Mouse (Mus musculus): ENCODE results near the gene Camk2n2. TPM values are rescaled to one million over a fixed set of nuclear protein-coding genes. Genes with fewer than 3 reads are reported as not detected.

The Camk2n2 gene
- polyA plus RNA-seq, 1 experiment from 2014 or later = 2.1 TPM

DNA sequence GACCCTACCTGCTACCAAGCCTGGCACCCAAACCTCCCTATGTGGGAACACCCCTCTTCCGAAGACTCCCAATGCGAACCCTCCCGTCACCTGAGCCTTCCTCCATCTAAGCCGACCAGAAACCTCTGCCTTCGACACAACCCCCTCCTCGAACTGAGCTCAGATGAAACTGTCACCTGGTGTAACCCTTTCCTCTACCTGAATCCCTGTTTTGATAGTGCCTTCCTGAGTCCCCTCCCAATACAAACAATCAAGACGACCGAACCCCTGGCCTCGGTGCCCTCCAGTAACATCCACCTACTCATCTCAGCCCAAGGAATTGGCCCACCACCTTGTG, 720 bp downstream of the Camk2n2 start:
- H3K27me3 ChIP-seq (ENCODE audit: control insufficient read depth, insufficient read depth, low read length) = peaks cover 12% of the 10 kb centered on the region
- H3K36me3 ChIP-seq (ENCODE audit: control insufficient read depth, insufficient read depth, low read length) = no peaks in the 10 kb centered on the region
- no peak overlapping the region for H3K9ac ChIP-seq (replicated peaks; ENCODE audit: low read depth, low read length)
- H3K4me2 ChIP-seq (replicated peaks; ENCODE audit: low read depth, low read length) = peak overlapping the region; percentile 98
- ATAC-seq (ENCODE audit: insufficient number of reproducible peaks, insufficient read depth, low FRiP score, low read depth) = no peak
- peak overlapping the region; percentile 65 for H3K4me3 ChIP-seq (ENCODE audit: low read depth, low read length)
- H3K9me3 ChIP-seq (ENCODE audit: control insufficient read depth, low read depth, low read length) = no peaks in the 10 kb centered on the region
- H3K27ac ChIP-seq (ENCODE audit: low read length) = no peak overlapping the region
- H3K4me1 ChIP-seq (ENCODE audit: control insufficient read depth, insufficient read depth, low read length) = peaks cover 8% of the 10 kb centered on the region; the same call in 1 of the 2 replicates
- 2% methylated on average over 9 of the region's 9 CpGs for WGBS

DNA sequence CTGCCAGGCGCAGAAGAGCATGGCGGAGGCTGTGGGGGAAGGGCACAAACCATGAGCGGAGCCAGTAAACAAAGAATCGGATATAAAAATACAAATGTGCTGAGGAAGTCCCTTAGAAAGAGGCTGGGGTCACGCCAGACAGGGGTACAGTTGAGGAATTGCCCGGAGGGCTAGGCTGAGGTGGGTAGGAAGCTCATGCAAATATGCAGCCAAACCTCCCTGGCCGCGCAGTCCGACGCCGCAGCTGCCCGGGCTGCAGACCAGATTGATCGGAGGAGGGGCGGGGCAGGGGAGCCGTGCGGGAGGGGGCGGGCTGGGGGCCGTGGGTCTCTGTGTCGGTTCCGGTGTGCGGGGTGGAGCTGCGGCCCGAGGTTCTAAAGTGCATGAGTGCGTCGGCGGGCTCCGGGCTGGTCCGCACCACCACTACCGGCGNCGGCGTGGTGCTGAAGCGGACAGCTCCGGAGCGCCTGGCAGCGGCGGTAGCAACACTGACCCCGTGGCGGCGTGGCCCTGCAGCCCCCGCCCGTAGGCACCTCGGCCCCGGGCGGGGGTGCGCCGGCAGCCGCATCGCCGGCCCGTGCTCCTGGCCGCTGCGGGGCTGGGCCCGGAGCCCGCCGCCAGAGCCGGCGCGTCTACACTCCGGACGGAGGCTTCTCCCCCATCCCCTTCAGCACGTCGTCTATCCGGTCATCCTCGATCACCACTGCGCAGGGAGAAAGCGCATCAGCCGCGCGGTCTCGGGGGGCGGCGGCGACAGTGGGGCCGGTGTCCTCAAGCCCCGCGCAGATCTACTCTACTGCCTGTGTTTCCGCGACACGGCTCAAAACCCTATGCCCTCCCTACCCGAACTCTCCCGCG, 1.3 kb downstream of the Camk2n2 start:
- Histone ChIP-seq H3K36me3 (ENCODE audit: control insufficient read depth, insufficient read depth, low read length) (no peaks in the 10 kb centered on the region), H3K4me3 (ENCODE audit: low read depth, low read length) (peak overlapping the region; percentile 65), H3K4me2 (replicated peaks; ENCODE audit: low read depth, low read length) (peak overlapping the region; percentile 98), H3K4me1 (ENCODE audit: control insufficient read depth, insufficient read depth, low read length) (peaks cover 8% of the 10 kb centered on the region; the same call in 1 of the 2 replicates), H3K27ac (ENCODE audit: low read length) (no peak overlapping the region), H3K27me3 (ENCODE audit: control insufficient read depth, insufficient read depth, low read length) (peaks cover 12% of the 10 kb centered on the region), H3K9me3 (ENCODE audit: control insufficient read depth, low read depth, low read length) (no peaks in the 10 kb centered on the region), H3K9ac (replicated peaks; ENCODE audit: low read depth, low read length) (no peak overlapping the region)
- peak; percentile 40; the same call in 1 of the 2 replicates for ATAC-seq (ENCODE audit: insufficient number of reproducible peaks, insufficient read depth, low FRiP score, low read depth)
- WGBS = 3% methylated on average over 69 of the region's 83 CpGs

DNA sequence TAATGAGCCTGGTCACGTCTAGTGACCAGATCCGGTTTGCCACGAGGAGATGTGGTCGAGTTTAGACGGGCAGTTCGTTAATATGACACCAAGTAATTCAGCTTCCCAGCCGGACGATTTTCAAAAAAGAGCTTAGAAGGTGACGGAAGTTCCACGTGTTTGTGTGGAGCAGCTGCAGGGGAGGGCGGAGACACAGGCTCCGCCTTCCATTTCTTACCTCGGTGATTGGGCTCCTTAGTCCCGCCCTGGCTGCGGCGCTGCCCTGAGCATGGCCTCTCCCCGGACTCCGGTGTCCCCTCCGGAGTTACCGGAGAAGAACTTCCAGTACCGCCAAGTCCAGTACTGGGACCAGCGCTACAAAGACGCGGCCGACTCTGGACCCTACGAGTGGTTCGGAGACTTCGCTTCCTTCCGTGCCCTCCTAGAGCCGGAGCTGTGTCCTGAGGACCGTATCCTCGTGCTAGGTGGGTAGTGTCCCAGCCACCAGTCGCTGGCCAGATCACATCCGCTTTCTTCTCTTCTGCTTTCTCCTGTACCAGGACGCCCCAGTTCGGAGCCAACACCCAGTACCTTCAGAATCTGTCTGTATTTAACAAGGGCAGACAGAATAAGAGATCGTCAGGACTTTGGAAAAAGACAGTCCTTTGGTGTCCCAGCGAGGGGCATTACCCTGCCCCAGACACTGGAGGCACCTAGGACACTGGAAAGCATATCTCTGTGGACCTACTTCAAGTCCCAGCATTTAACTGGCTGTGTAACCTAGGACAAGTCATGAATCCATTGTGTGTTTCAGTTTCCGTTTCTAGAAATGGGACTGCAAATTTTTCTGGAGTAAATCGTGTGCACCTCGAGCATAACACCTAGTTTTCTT, 9.5 kb downstream of the Camk2n2 start, which contains the start of the genes Eef1akmt4, Gm49333 and Alg3:
Gene Eef1akmt4, plus strand, starts transcription at position 237 of the 871 bp plus-strand sequence.
Gene Gm49333, plus strand, starts transcription at position 254 of the 871 bp plus-strand sequence.
Gene Alg3, minus strand, starts transcription at position 379 of the 871 bp plus-strand sequence.
- Histone ChIP-seq H3K4me1 (ENCODE audit: control insufficient read depth, insufficient read depth, low read length) (0 out of 2 replicates have a peak, but pooled peaks cover 7% of the 10 kb centered on the region), H3K27me3 (ENCODE audit: control insufficient read depth, insufficient read depth, low read length) (no peaks in the 10 kb centered on the region), H3K27ac (ENCODE audit: low read length) (peak within 1 kb of the TSS; percentile 85), H3K9me3 (ENCODE audit: control insufficient read depth, low read depth, low read length) (no peaks in the 10 kb centered on the region), H3K9ac (replicated peaks; ENCODE audit: low read depth, low read length) (peak within 1 kb of the TSS; percentile 75), H3K4me3 (ENCODE audit: low read depth, low read length) (peak within 1 kb of the TSS; percentile 84), H3K4me2 (replicated peaks; ENCODE audit: low read depth, low read length) (peak within 1 kb of the TSS; percentile 97), H3K36me3 (ENCODE audit: control insufficient read depth, insufficient read depth, low read length) (peaks cover 14% of the 10 kb centered on the region; the same call in 1 of the 2 replicates)
- whole genome bisulfite sequencing = 2% methylated on average over 41 of the region's 41 CpGs
- ATAC-seq (ENCODE audit: insufficient number of reproducible peaks, insufficient read depth, low FRiP score, low read depth) = peak; percentile 97

DNA sequence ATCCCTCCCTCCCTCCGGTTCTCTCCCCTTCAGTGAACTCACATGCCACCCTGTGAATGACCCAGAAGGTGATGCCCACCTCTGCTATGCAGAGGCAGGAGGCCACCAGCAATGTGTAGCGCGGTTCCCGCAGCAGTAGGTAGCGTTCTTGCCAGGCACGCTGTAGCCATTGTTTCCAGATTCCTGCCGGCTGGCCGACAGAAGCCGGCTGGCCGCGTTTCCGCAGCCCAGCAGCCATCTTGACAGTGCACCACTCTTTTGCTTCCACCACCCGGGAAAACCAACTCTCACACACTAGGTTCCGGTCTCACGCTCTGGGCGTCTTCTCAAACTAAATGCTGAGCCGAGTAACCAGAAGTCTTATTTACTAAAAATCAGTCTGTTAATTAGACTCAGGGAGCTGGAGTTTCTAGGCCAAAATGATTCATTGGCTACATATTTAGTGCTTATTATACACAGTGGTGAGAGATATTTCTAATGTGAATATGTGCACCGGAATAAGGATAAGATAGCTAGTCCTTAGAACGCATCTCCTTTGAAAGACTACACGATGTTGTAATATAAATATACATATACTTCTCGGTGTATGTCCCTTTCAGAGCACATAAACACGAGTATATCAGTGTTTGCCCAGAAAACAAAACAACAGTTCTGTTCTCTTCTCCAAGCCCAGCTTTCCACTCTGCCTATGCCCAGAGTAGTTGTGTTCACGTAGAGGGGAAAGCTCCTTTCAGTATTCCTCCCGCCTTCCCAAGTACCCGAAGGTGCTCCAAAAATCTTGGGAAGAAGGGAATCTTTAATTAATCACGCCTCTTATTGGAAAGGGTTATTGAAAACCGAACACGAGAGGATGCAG, 10.4 kb downstream of the Camk2n2 start:
- Histone ChIP-seq H3K4me3 (ENCODE audit: low read depth, low read length) (peak overlapping the region; percentile 84), H3K4me1 (ENCODE audit: control insufficient read depth, insufficient read depth, low read length) (0 out of 2 replicates have a peak, but pooled peaks cover 7% of the 10 kb centered on the region), H3K27ac (ENCODE audit: low read length) (peak overlapping the region; percentile 85), H3K4me2 (replicated peaks; ENCODE audit: low read depth, low read length) (peak overlapping the region; percentile 97), H3K36me3 (ENCODE audit: control insufficient read depth, insufficient read depth, low read length) (peaks cover 21% of the 10 kb centered on the region), H3K9me3 (ENCODE audit: control insufficient read depth, low read depth, low read length) (no peaks in the 10 kb centered on the region), H3K27me3 (ENCODE audit: control insufficient read depth, insufficient read depth, low read length) (no peaks in the 10 kb centered on the region), H3K9ac (replicated peaks; ENCODE audit: low read depth, low read length) (peak overlapping the region; percentile 75)
- ATAC-seq (ENCODE audit: insufficient number of reproducible peaks, insufficient read depth, low FRiP score, low read depth) = peak; percentile 53; the same call in 1 of the 2 replicates
- WGBS = under 1% methylated on average over 28 of the region's 28 CpGs

DNA sequence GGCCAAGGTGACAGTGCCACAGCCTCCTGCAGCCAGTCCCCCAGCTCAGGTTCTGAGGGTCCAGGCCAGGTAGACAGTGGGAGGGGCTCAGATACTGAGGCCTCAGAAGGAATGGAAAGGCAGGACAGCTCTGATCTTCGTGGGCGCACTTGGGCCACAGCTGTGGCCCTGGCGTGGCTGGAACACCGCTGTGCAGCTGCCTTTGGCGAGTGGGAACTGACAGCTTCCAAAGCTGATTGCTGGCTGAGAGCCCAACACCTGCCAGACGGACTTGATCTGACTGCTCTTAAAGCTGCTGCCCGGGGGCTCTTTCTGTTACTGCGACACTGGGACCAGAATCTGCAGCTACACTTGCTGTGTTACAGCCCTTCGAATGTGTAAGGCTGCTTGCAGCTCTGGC, 16.4 kb downstream of the Camk2n2 start:
- H3K27me3 ChIP-seq (ENCODE audit: control insufficient read depth, insufficient read depth, low read length) = no peaks in the 10 kb centered on the region
- no peak overlapping the region for H3K9ac ChIP-seq (replicated peaks; ENCODE audit: low read depth, low read length)
- peaks cover 31% of the 10 kb centered on the region for H3K36me3 ChIP-seq (ENCODE audit: control insufficient read depth, insufficient read depth, low read length)
- no peak overlapping the region for H3K4me2 ChIP-seq (replicated peaks; ENCODE audit: low read depth, low read length)
- 0 out of 2 replicates have a peak, but pooled peaks cover under 1% of the 10 kb centered on the region for H3K4me1 ChIP-seq (ENCODE audit: control insufficient read depth, insufficient read depth, low read length)
- no peak overlapping the region for H3K27ac ChIP-seq (ENCODE audit: low read length)
- 70% methylated on average over 9 of the region's 9 CpGs for WGBS
- H3K4me3 ChIP-seq (ENCODE audit: low read depth, low read length) = no peak overlapping the region
- no peaks in the 10 kb centered on the region for H3K9me3 ChIP-seq (ENCODE audit: control insufficient read depth, low read depth, low read length)
- no peak for ATAC-seq (ENCODE audit: insufficient number of reproducible peaks, insufficient read depth, low FRiP score, low read depth)

DNA sequence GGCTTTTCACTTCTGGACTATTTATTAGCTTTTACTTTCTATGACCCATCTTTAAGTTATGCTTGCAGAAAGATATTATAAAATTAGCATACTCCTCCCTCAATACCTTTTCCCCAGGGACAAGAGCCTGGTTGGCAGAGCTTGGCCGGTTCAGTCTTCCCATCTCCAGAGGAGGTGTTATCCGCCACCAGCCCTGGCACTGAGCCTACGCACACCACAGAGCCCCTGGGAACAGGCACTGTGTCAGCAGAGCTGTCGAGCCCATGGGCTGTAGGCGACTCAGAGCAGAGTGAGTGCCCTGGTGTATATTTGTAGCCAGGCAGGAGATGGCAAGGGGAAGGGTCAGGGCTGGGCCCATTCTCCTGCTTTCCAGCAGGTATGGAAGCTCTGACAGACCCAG, 20.6 kb downstream of the Camk2n2 start:
- Histone ChIP-seq H3K9me3 (ENCODE audit: control insufficient read depth, low read depth, low read length) (no peaks in the 10 kb centered on the region), H3K27ac (ENCODE audit: low read length) (no peak overlapping the region), H3K4me3 (ENCODE audit: low read depth, low read length) (no peak overlapping the region), H3K4me2 (replicated peaks; ENCODE audit: low read depth, low read length) (no peak overlapping the region), H3K36me3 (ENCODE audit: control insufficient read depth, insufficient read depth, low read length) (peaks cover 9% of the 10 kb centered on the region; the same call in 1 of the 2 replicates), H3K27me3 (ENCODE audit: control insufficient read depth, insufficient read depth, low read length) (no peaks in the 10 kb centered on the region), H3K4me1 (ENCODE audit: control insufficient read depth, insufficient read depth, low read length) (no peaks in the 10 kb centered on the region), H3K9ac (replicated peaks; ENCODE audit: low read depth, low read length) (no peak overlapping the region)
- 75% methylated on average over 5 of the region's 5 CpGs for WGBS
- no peak for ATAC-seq (ENCODE audit: insufficient number of reproducible peaks, insufficient read depth, low FRiP score, low read depth)

DNA sequence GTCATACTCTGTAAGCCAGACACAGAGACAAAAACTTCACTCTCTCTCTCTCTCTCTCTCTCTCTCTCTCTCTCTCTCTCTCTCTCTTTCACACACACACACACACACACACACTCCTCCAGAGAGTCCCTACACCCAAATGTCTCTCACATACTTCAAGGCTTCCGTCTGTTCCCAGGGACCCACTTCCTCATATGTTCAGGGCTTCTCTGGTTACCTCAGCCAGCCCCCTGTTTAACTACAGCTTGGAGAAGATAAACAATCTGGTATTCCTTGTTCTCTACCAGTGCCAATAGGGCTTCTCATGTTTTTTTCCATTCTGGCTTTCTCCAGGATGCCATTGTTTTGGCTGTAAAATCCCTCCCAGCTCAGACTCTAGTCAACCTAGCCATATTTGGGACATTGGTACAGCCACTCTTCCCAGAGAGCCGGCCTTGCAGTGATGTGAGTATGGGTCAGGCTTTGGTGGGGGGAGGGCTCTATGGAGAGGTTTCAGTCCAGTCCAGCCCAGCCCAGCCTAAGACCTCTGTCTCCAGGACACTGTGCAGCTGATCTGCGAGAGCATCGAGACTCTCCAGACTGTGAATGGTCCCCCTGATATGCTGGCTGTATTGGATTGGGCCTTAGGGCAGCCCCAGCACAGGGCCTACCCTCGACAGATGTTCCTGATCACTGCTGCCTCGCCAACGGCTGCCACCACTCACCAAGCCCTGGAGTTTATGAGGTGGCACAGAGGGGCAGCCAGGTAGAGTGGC, 24.2 kb downstream of the Camk2n2 start:
- Histone ChIP-seq H3K27ac (ENCODE audit: low read length) (no peak overlapping the region), H3K4me2 (replicated peaks; ENCODE audit: low read depth, low read length) (no peak overlapping the region), H3K4me1 (ENCODE audit: control insufficient read depth, insufficient read depth, low read length) (no peaks in the 10 kb centered on the region), H3K27me3 (ENCODE audit: control insufficient read depth, insufficient read depth, low read length) (0 out of 2 replicates have a peak, but pooled peaks cover 3% of the 10 kb centered on the region), H3K9me3 (ENCODE audit: control insufficient read depth, low read depth, low read length) (no peaks in the 10 kb centered on the region), H3K9ac (replicated peaks; ENCODE audit: low read depth, low read length) (no peak overlapping the region), H3K4me3 (ENCODE audit: low read depth, low read length) (no peak overlapping the region), H3K36me3 (ENCODE audit: control insufficient read depth, insufficient read depth, low read length) (no peaks in the 10 kb centered on the region)
- 62% methylated on average over 7 of the region's 7 CpGs for WGBS
- ATAC-seq (ENCODE audit: insufficient number of reproducible peaks, insufficient read depth, low FRiP score, low read depth) = peak; percentile 47; the same call in 1 of the 2 replicates
